Mouse (Mus musculus) liver, embryonic 14.5 days (tissue): ENCODE measurements around the gene Agpat2. TPM values are rescaled to one million over a fixed set of nuclear protein-coding genes. Genes with fewer than 3 reads are reported as not detected.

Source experiments
- ATAC-seq: fragments of 200-750 bp; cut with Nextera tagmentation; 2 replicates; pipeline ENCODE4 v1.8.0; 2017; ENCODE audit warnings: moderate number of reproducible peaks, mild to moderate bottlenecking, moderate library complexity; ENCODE audit not compliant: insufficient read depth
- DNase-seq, 3 experiments: peaks; one replicate each; pipeline ENCODE4 v3.0.0-alpha.2; 2012 to 2013; ENCODE audit warnings: low read depth in 3 of 3, low spot score in 3 of 3
- H3K27ac ChIP-seq: fragments of 300-500 bp; sonication (generic); 2 replicates; pipeline ENCODE4 v1.5.1; 2014; ENCODE audit warnings: moderate library complexity, mild to moderate bottlenecking, control low read depth, inconsistent platforms
- H3K27me3 ChIP-seq: fragments of 300-500 bp; sonication (generic); 2 replicates; pipeline ENCODE4 v1.6.1; 2014; ENCODE audit warnings: mild to moderate bottlenecking, low read length, moderate library complexity; ENCODE audit not compliant: control insufficient read depth, insufficient read depth
- H3K36me3 ChIP-seq: fragments of 300-500 bp; sonication (generic); replicated peaks from 2 replicates; pipeline ENCODE4 v1.6.1; 2014; ENCODE audit warnings: low read depth; ENCODE audit not compliant: control insufficient read depth, insufficient read depth
- H3K4me1 ChIP-seq, 2 experiments: fragments of 200-500 bp in 1 of 2; fragments of 300-500 bp in 1 of 2; sonication (generic) in 1 of 2; replicated peaks; 2 replicates each; pipeline ENCODE4 v1.6.1; 2012 to 2014; ENCODE audit warnings: antibody characterized with exemption in 1 of 2, inconsistent platforms in 1 of 2, low read length in 1 of 2; ENCODE audit not compliant: control insufficient read depth in 2 of 2, insufficient read depth in 2 of 2
- H3K4me2 ChIP-seq: fragments of 300-500 bp; sonication (generic); 2 replicates; pipeline ENCODE4 v1.6.1; 2014; ENCODE audit warnings: low read depth, mild to moderate bottlenecking, control low read depth, moderate library complexity
- H3K4me3 ChIP-seq, 2 experiments: fragments of 200-500 bp in 1 of 2; fragments of 300-500 bp in 1 of 2; sonication (generic) in 1 of 2; 2 replicates each; pipeline ENCODE4 v1.5.1; 2012 to 2014; ENCODE audit warnings: low read depth in 2 of 2, low read length in 2 of 2, mild to moderate bottlenecking in 2 of 2, control low read depth in 1 of 2, inconsistent platforms in 1 of 2, moderate library complexity in 1 of 2; ENCODE audit not compliant: insufficient read depth in 1 of 2
- H3K9ac ChIP-seq: fragments of 300-500 bp; sonication (generic); replicated peaks from 2 replicates; pipeline ENCODE4 v1.6.1; 2014; ENCODE audit warnings: mild to moderate bottlenecking, control low read depth, moderate library complexity
- H3K9me3 ChIP-seq: fragments of 300-500 bp; sonication (generic); 2 replicates; pipeline ENCODE4 v1.6.1; 2016; ENCODE audit warnings: low read length, mixed read lengths; ENCODE audit not compliant: control insufficient read depth
- CTCF ChIP-seq: IDR thresholded peaks from 2 replicates; pipeline ENCODE4 v1.5.1; 2016; ENCODE audit warnings: antibody characterized with exemption, low read depth, control low read depth
- EP300 ChIP-seq: IDR thresholded peaks from 2 replicates; pipeline ENCODE4 v1.6.1; 2016; ENCODE audit warnings: antibody characterized with exemption, low read depth
- WGBS: fragments of 180-500 bp; shearing (Covaris S2); extraction: QIAGEN DNeasy Blood & Tissue Kit; methylation state at CpG from one replicate; pipeline ENCODE4 v1.1.7; 2014; ENCODE audit not compliant: insufficient replicate concordance; 5-methylcytosine and 5-hydroxymethylcytosine counted together
- polyA plus RNA-seq, 2 experiments: library from polyadenylated mRNA; depleted of rRNA in 1 of 2; stranded (reverse) in 1 of 2; unstranded in 1 of 2; fragments of >200 nt; fragmentation: Nextera tagmentation in 1 of 2; extraction: Ambion mirVana in 1 of 2; gene quantifications; 2 replicates each; pipeline versions ENCODE4 v1.2.1 to v1.2.3; 2012 to 2014

The Agpat2 gene
- polyA plus RNA-seq, 2 experiments: 27.2 to 31.4 TPM

- Histone ChIP-seq H3K4me2 (no peak overlapping the region), H3K27ac (no peak overlapping the region), H3K27me3 (no peaks in the 10 kb centered on the region), H3K36me3 (peaks cover 22% of the 10 kb centered on the region), H3K9ac (no peak overlapping the region), H3K4me3 (no peak overlapping the region), H3K9me3 (no peaks in the 10 kb centered on the region), H3K4me1 (peaks cover 7 to 25% of the 10 kb centered on the region in 2 experiments)
- 40% methylated on average over 2 of the region's 2 CpGs for WGBS
- ATAC-seq: no peak
- DNase-seq: no peak
- no peak for TF ChIP-seq CTCF
- no peak for TF ChIP-seq EP300
Measured at GRCm38 (mm10) chr2:26636325-26636635, 32.1 kb upstream of the Agpat2 start.

GRCm38 (mm10) chr2:26635489-26636324 is 31.5 kb upstream of the Agpat2 start:
- no peaks in the 10 kb centered on the region for H3K9me3 ChIP-seq
- no peak overlapping the region for H3K27ac ChIP-seq
- H3K9ac ChIP-seq: no peak overlapping the region
- ATAC-seq: peak; percentile 6; the same call in 1 of the 2 replicates
- peaks cover 22% of the 10 kb centered on the region for H3K36me3 ChIP-seq
- H3K27me3 ChIP-seq: no peaks in the 10 kb centered on the region
- TF ChIP-seq CTCF (no peak), EP300 (no peak)
- H3K4me2 ChIP-seq: no peak overlapping the region
- peaks cover 7 to 20% of the 10 kb centered on the region in 2 experiments for H3K4me1 ChIP-seq
- no peak for DNase-seq
- no peak overlapping the region for H3K4me3 ChIP-seq
- 57% methylated on average over 21 of the region's 21 CpGs for WGBS

- no peak overlapping the region for H3K4me2 ChIP-seq
- H3K9ac ChIP-seq: no peak overlapping the region
- H3K4me1 ChIP-seq: peaks cover 7 to 15% of the 10 kb centered on the region in 2 experiments
- ATAC-seq (no peak; the same call in 1 of the 2 replicates), DNase-seq (no peak)
- WGBS: 31% methylated on average over 12 of the region's 12 CpGs
- peaks cover 22% of the 10 kb centered on the region for H3K36me3 ChIP-seq
- H3K9me3 ChIP-seq: no peaks in the 10 kb centered on the region
- no peaks in the 10 kb centered on the region for H3K27me3 ChIP-seq
- no peak overlapping the region for H3K4me3 ChIP-seq
- H3K27ac ChIP-seq: no peak overlapping the region
- no peak for TF ChIP-seq CTCF
Measured at GRCm38 (mm10) chr2:26634629-26635488, 30.6 kb upstream of the Agpat2 start.

- Histone ChIP-seq H3K27ac (no peak overlapping the region), H3K4me1 (peaks cover 7 to 14% of the 10 kb centered on the region in 2 experiments), H3K27me3 (peaks cover under 1% of the 10 kb centered on the region; the same call in 1 of the 2 replicates), H3K4me3 (no peak overlapping the region), H3K36me3 (peaks cover 22% of the 10 kb centered on the region), H3K9me3 (no peaks in the 10 kb centered on the region), H3K9ac (no peak overlapping the region), H3K4me2 (no peak overlapping the region)
- DNase-seq: no peak
- 50% methylated on average over 4 of the region's 4 CpGs for WGBS
- no peak for TF ChIP-seq CTCF
- no peak for TF ChIP-seq EP300
- peak; percentile 8; the same call in 1 of the 2 replicates for ATAC-seq
Measured at GRCm38 (mm10) chr2:26633953-26634530, 29.8 kb upstream of the Agpat2 start.
